Mouse (Mus musculus) C2C12 (cell line): ENCODE measurements around the gene C2. TPM values are rescaled to one million over a fixed set of nuclear protein-coding genes. Genes with fewer than 3 reads are reported as not detected.

ENCODE experiments used
- H3K27me3 ChIP-seq: one replicate; pipeline ENCODE4 v1.6.1; 2011; ENCODE audit not compliant: control insufficient read depth, insufficient read depth, insufficient read length
- H3K36me3 ChIP-seq: one replicate; pipeline ENCODE4 v1.6.1; 2011; ENCODE audit not compliant: control insufficient read depth, insufficient read depth
- H3K4me3 ChIP-seq: one replicate; pipeline ENCODE4 v1.5.1; 2011; ENCODE audit warnings: mild to moderate bottlenecking, control low read depth; ENCODE audit not compliant: poor library complexity, insufficient read depth, severe bottlenecking
- H3K79me2 ChIP-seq: one replicate; pipeline ENCODE4 v1.6.1; 2011; ENCODE audit not compliant: control insufficient read depth, insufficient read depth
- H3K79me3 ChIP-seq: one replicate; pipeline ENCODE4 v1.6.1; 2011; ENCODE audit warnings: low read depth, control low read depth
- H3ac ChIP-seq: one replicate; pipeline ENCODE3; 2011; ENCODE audit warnings: low read depth; ENCODE audit not compliant: control insufficient read depth, insufficient read length
- CEBPB ChIP-seq: IDR thresholded peaks from one replicate; pipeline ENCODE4 v1.6.1; 2011; ENCODE audit warnings: low read depth, mild to moderate bottlenecking, control low read depth, moderate library complexity
- CTCF ChIP-seq: IDR thresholded peaks from one replicate; pipeline ENCODE4 v1.5.1; 2011; ENCODE audit not compliant: control insufficient read depth, insufficient read depth, insufficient read length
- FOSL1 ChIP-seq: IDR thresholded peaks from one replicate; pipeline ENCODE4 v1.8.0; 2011; ENCODE audit warnings: mild to moderate bottlenecking, low read length; ENCODE audit not compliant: poor library complexity, insufficient read depth, severe bottlenecking
- MAX ChIP-seq: IDR thresholded peaks from one replicate; pipeline ENCODE4 v1.6.1; 2011; ENCODE audit warnings: mild to moderate bottlenecking, control low read depth
- MYOD1 ChIP-seq: IDR thresholded peaks from one replicate; pipeline ENCODE4 v1.6.1; 2011; ENCODE audit warnings: low read depth; ENCODE audit not compliant: control insufficient read depth, insufficient read length
- MYOG ChIP-seq: IDR thresholded peaks from one replicate; pipeline ENCODE4 v1.6.1; 2011; ENCODE audit not compliant: control insufficient read depth, insufficient read length; ENCODE audit errors: extremely low read depth
- USF1 ChIP-seq: IDR thresholded peaks from one replicate; pipeline ENCODE4 v1.6.1; 2011; ENCODE audit warnings: low read depth, mild to moderate bottlenecking, control low read depth, moderate library complexity
- polyA plus RNA-seq: library from polyadenylated mRNA; unstranded; fragments of >200 nt; fragmentation: generic; extraction: Trizol; gene quantifications from one replicate; pipeline ENCODE4 v1.2.1, GENCODE M21; 2012; ENCODE audit warnings: missing spikeins

Gene C2
- polyA plus RNA-seq, 1 experiment = 0.32 TPM

GRCm38 (mm10) chr17:34883332-34883731 is 14.7 kb downstream of the C2 start:
- Histone ChIP-seq H3ac (no peak overlapping the region), H3K27me3 (no peaks in the 10 kb centered on the region), H3K36me3 (no peaks in the 10 kb centered on the region), H3K79me2 (no peaks in the 10 kb centered on the region), H3K4me3 (no peak overlapping the region), H3K79me3 (no peaks in the 10 kb centered on the region)
- TF ChIP-seq CEBPB (no peak), MAX (no peak), CTCF (no peak), MYOD1 (no peak), MYOG (no peak), FOSL1 (no peak)

- Histone ChIP-seq H3K27me3 (no peaks in the 10 kb centered on the region), H3K36me3 (no peaks in the 10 kb centered on the region), H3K4me3 (no peak within 1 kb of the TSS), H3ac (no peak within 1 kb of the TSS), H3K79me2 (no peaks in the 10 kb centered on the region), H3K79me3 (no peaks in the 10 kb centered on the region)
- TF ChIP-seq CTCF (no peak), CEBPB (no peak), USF1 (no peak), FOSL1 (no peak), MYOD1 (no peak), MYOG (no peak), MAX (no peak)
These were observed 16.3 kb downstream of the C2 start, which contains the start of gene Gm20547 for GRCm38 (mm10) chr17:34881683-34882310. TSS of gene Gm20547 (minus strand) at chr17:34882042.

- Histone ChIP-seq H3K79me3 (no peaks in the 10 kb centered on the region), H3K79me2 (no peaks in the 10 kb centered on the region), H3K27me3 (no peaks in the 10 kb centered on the region), H3ac (no peak overlapping the region), H3K36me3 (no peaks in the 10 kb centered on the region), H3K4me3 (no peak overlapping the region)
- TF ChIP-seq FOSL1 (no peak), USF1 (no peak), CTCF (no peak), MYOG (no peak), CEBPB (no peak), MYOD1 (no peak), MAX (no peak)
These were observed 16.9 kb downstream of the C2 start for GRCm38 (mm10) chr17:34881166-34881565.

- H3K36me3 ChIP-seq = no peaks in the 10 kb centered on the region
- H3ac ChIP-seq = no peak within 1 kb of the TSS
- H3K27me3 ChIP-seq = no peaks in the 10 kb centered on the region
- no peak for TF ChIP-seq MYOD1
- no peak for TF ChIP-seq FOSL1
- no peak for TF ChIP-seq CTCF
- TF ChIP-seq USF1 = no peak
- no peak for TF ChIP-seq MYOG
- no peak for TF ChIP-seq CEBPB
- no peak for TF ChIP-seq MAX
- no peaks in the 10 kb centered on the region for H3K79me3 ChIP-seq
- no peak within 1 kb of the TSS for H3K4me3 ChIP-seq
- H3K79me2 ChIP-seq = no peaks in the 10 kb centered on the region
These were observed 18.7 kb downstream of the C2 start, which contains the start of gene Zbtb12 for GRCm38 (mm10) chr17:34879336-34879879. TSS of gene Zbtb12 (plus strand) at chr17:34879483.

GRCm38 (mm10) chr17:34874321-34874720 is 23.7 kb downstream of the C2 start:
- TF ChIP-seq MYOD1 = no peak
- no peak for TF ChIP-seq MAX
- no peak for TF ChIP-seq CTCF
- TF ChIP-seq MYOG = no peak
- no peak for TF ChIP-seq USF1
- TF ChIP-seq CEBPB = no peak
- no peak for TF ChIP-seq FOSL1
- Histone ChIP-seq H3K4me3 (no peak overlapping the region), H3K36me3 (no peaks in the 10 kb centered on the region), H3ac (no peak overlapping the region), H3K79me2 (no peaks in the 10 kb centered on the region), H3K79me3 (no peaks in the 10 kb centered on the region), H3K27me3 (peaks cover 4% of the 10 kb centered on the region)

GRCm38 (mm10) chr17:34865981-34866380 is 32.1 kb downstream of the C2 start:
- Histone ChIP-seq H3K4me3 (no peak overlapping the region), H3K79me2 (no peaks in the 10 kb centered on the region), H3K79me3 (no peaks in the 10 kb centered on the region), H3K36me3 (no peaks in the 10 kb centered on the region), H3ac (no peak overlapping the region), H3K27me3 (peaks cover 21% of the 10 kb centered on the region)
- TF ChIP-seq CTCF (no peak), USF1 (no peak), MYOG (no peak), MAX (no peak)
